Mouse (Mus musculus) midbrain, embryonic 16.5 days (tissue): ENCODE data around the gene Atp5l. TPM values are rescaled to one million over a fixed set of nuclear protein-coding genes. Genes with fewer than 3 reads are reported as not detected.
"Not testable (repeated sequence)": the region's sequence is repeated elsewhere in the genome, so short reads cannot be mapped to it uniquely, and the experiment has no call there.

Experiments used
- ATAC-seq: fragments of 200-750 bp; cut with Nextera tagmentation; 2 replicates; pipeline ENCODE4 v1.8.0; 2017; ENCODE audit warnings: moderate TSS enrichment
- H3K27ac ChIP-seq: fragments of 300-500 bp; sonication (generic); 2 replicates; pipeline ENCODE4 v1.5.1; 2014; ENCODE audit warnings: mild to moderate bottlenecking, low read length, mixed read lengths
- H3K27me3 ChIP-seq: fragments of 300-500 bp; sonication (generic); 2 replicates; pipeline ENCODE4 v1.6.1; 2014; ENCODE audit warnings: low read depth, low read length, mixed read lengths; ENCODE audit not compliant: control insufficient read depth, insufficient read depth
- H3K36me3 ChIP-seq: fragments of 300-500 bp; sonication (generic); 2 replicates; pipeline ENCODE4 v1.6.1; 2014; ENCODE audit warnings: mild to moderate bottlenecking, low read length, moderate library complexity, mixed read lengths; ENCODE audit not compliant: control insufficient read depth, insufficient read depth
- H3K4me1 ChIP-seq: fragments of 300-500 bp; sonication (generic); 2 replicates; pipeline ENCODE4 v1.6.1; 2014; ENCODE audit warnings: mild to moderate bottlenecking, low read length, mixed read lengths; ENCODE audit not compliant: control insufficient read depth, insufficient read depth
- H3K4me2 ChIP-seq: fragments of 300-500 bp; sonication (generic); 2 replicates; pipeline ENCODE4 v1.6.1; 2014; ENCODE audit warnings: mild to moderate bottlenecking, low read length, mixed read lengths
- H3K4me3 ChIP-seq: fragments of 300-500 bp; sonication (generic); 2 replicates; pipeline ENCODE4 v1.5.1; 2014; ENCODE audit warnings: low read depth, mild to moderate bottlenecking, low read length, moderate library complexity, mixed read lengths
- H3K9ac ChIP-seq: fragments of 300-500 bp; sonication (generic); 2 replicates; pipeline ENCODE4 v1.6.1; 2014; ENCODE audit warnings: low read depth, low read length, mixed read lengths
- H3K9me3 ChIP-seq: fragments of 300-500 bp; sonication (generic); replicated peaks from 2 replicates; pipeline ENCODE4 v1.6.1; 2014; ENCODE audit warnings: mild to moderate bottlenecking, low read length, mixed read lengths; ENCODE audit not compliant: control insufficient read depth, poor library complexity, severe bottlenecking
- WGBS: fragments of 180-500 bp; shearing (Covaris S2); extraction: QIAGEN DNeasy Blood & Tissue Kit; methylation state at CpG from one replicate; pipeline ENCODE4 v1.1.7; 2014; 5-methylcytosine and 5-hydroxymethylcytosine counted together
- polyA plus RNA-seq: library from polyadenylated mRNA; unstranded; fragments of >200 nt; fragmentation: Nextera tagmentation; extraction: Ambion mirVana; gene quantifications from 2 replicates; pipeline ENCODE4 v1.2.1, GENCODE M21; 2015

Atp5l gene
- 651 and 716 TPM in 2 replicates for polyA plus RNA-seq

GRCm38 (mm10) chr9:44920374-44921122 lies at the start of gene Atp5l:
Atp5l (minus strand) TSS chr9:44920742.
- peak within 1 kb of the TSS; percentile 70 for H3K4me3 ChIP-seq
- peaks cover 17% of the 10 kb centered on the region for H3K4me1 ChIP-seq
- no peaks in the 10 kb centered on the region for H3K36me3 ChIP-seq
- H3K27me3 ChIP-seq = no peaks in the 10 kb centered on the region
- whole genome bisulfite sequencing = under 1% methylated on average over 48 of the region's 48 CpGs
- peak within 1 kb of the TSS; percentile 75 for H3K9ac ChIP-seq
- H3K9me3 ChIP-seq = no peaks in the 10 kb centered on the region
- ATAC-seq = peak; percentile 91
- peak within 1 kb of the TSS; percentile 92 for H3K4me2 ChIP-seq
- H3K27ac ChIP-seq = peak within 1 kb of the TSS; percentile 94

GRCm38 (mm10) chr9:44969450-44969849 lies 48.9 kb upstream of the Atp5l start:
- Histone ChIP-seq H3K27ac (no peak overlapping the region), H3K4me3 (no peak overlapping the region), H3K9me3 (no peaks in the 10 kb centered on the region), H3K27me3 (peaks cover 14% of the 10 kb centered on the region), H3K4me2 (no peak overlapping the region), H3K4me1 (peaks cover 10% of the 10 kb centered on the region), H3K9ac (no peak overlapping the region), H3K36me3 (no peaks in the 10 kb centered on the region)
- 73% methylated on average over 1 of the region's 1 CpGs for WGBS
- no peak for ATAC-seq

- not testable (repeated sequence) for H3K36me3 ChIP-seq, ATAC-seq, H3K27me3 ChIP-seq, H3K4me2 ChIP-seq, H3K9ac ChIP-seq, H3K27ac ChIP-seq, H3K4me3 ChIP-seq, H3K9me3 ChIP-seq
- peaks cover 18% of the 10 kb centered on the region for H3K4me1 ChIP-seq
- WGBS = 88% methylated on average over 5 of the region's 5 CpGs
These were observed 47.2 kb upstream of the Atp5l start for GRCm38 (mm10) chr9:44967763-44968162.

GRCm38 (mm10) chr9:44966815-44967242 lies 46.3 kb upstream of the Atp5l start:
- Histone ChIP-seq H3K9ac (no peak overlapping the region), H3K9me3 (no peaks in the 10 kb centered on the region), H3K4me1 (peaks cover 18% of the 10 kb centered on the region), H3K27me3 (no peaks in the 10 kb centered on the region; the same call in 1 of the 2 replicates), H3K4me2 (no peak overlapping the region), H3K4me3 (no peak overlapping the region), H3K36me3 (peaks cover 1% of the 10 kb centered on the region; the same call in 1 of the 2 replicates), H3K27ac (no peak overlapping the region)
- 22% methylated on average over 3 of the region's 3 CpGs for WGBS
- ATAC-seq = no peak

- peak overlapping the region; percentile 79 for H3K4me2 ChIP-seq
- peaks cover 18% of the 10 kb centered on the region for H3K4me1 ChIP-seq
- ATAC-seq = peak; percentile 77
- no peaks in the 10 kb centered on the region for H3K9me3 ChIP-seq
- H3K36me3 ChIP-seq = peaks cover 2% of the 10 kb centered on the region; the same call in 1 of the 2 replicates
- 14% methylated on average over 10 of the region's 10 CpGs for WGBS
- H3K9ac ChIP-seq = peak overlapping the region; percentile 67
- H3K27ac ChIP-seq = peak overlapping the region; percentile 78
- peak overlapping the region; percentile 93 for H3K4me3 ChIP-seq
- no peaks in the 10 kb centered on the region for H3K27me3 ChIP-seq
These were observed 45.4 kb upstream of the Atp5l start for GRCm38 (mm10) chr9:44965833-44966466.

- Histone ChIP-seq H3K4me1 (peaks cover 18% of the 10 kb centered on the region), H3K4me2 (peak within 1 kb of the TSS; percentile 98), H3K9me3 (no peaks in the 10 kb centered on the region), H3K27me3 (no peaks in the 10 kb centered on the region), H3K9ac (peak within 1 kb of the TSS; percentile 70), H3K36me3 (peaks cover 2% of the 10 kb centered on the region; the same call in 1 of the 2 replicates), H3K27ac (peak within 1 kb of the TSS; percentile 78), H3K4me3 (peak within 1 kb of the TSS; percentile 93)
- peak; percentile 95 for ATAC-seq
- WGBS = under 1% methylated on average over 39 of the region's 39 CpGs
These were observed 44.7 kb upstream of the Atp5l start, which contains the start of gene Ube4a for GRCm38 (mm10) chr9:44965126-44965832. Ube4a (minus strand) TSS chr9:44965600.

GRCm38 (mm10) chr9:44954432-44954831 lies 33.9 kb upstream of the Atp5l start:
- WGBS = 91% methylated on average over 3 of the region's 3 CpGs
- H3K36me3 ChIP-seq = peaks cover 37% of the 10 kb centered on the region
- H3K4me2 ChIP-seq = no peak overlapping the region
- no peak overlapping the region for H3K4me3 ChIP-seq
- no peak for ATAC-seq
- no peaks in the 10 kb centered on the region for H3K4me1 ChIP-seq
- no peak overlapping the region for H3K9ac ChIP-seq
- no peak overlapping the region for H3K27ac ChIP-seq
- no peaks in the 10 kb centered on the region for H3K27me3 ChIP-seq
- H3K9me3 ChIP-seq = no peaks in the 10 kb centered on the region

GRCm38 (mm10) chr9:44947836-44948235 lies 27.3 kb upstream of the Atp5l start:
- no peak for ATAC-seq
- no peaks in the 10 kb centered on the region for H3K9me3 ChIP-seq
- WGBS = 93% methylated on average over 5 of the region's 5 CpGs
- H3K9ac ChIP-seq = no peak overlapping the region
- H3K36me3 ChIP-seq = peaks cover 58% of the 10 kb centered on the region
- H3K27ac ChIP-seq = no peak overlapping the region
- H3K4me1 ChIP-seq = no peaks in the 10 kb centered on the region
- H3K4me3 ChIP-seq = no peak overlapping the region
- no peak overlapping the region for H3K4me2 ChIP-seq
- no peaks in the 10 kb centered on the region for H3K27me3 ChIP-seq
